Mouse (Mus musculus) megakaryocyte, embryonic 14.5 days (primary cell): Measurements from ENCODE around the gene Ino80.

ENCODE experiments used
- FLI1 ChIP-seq: IDR thresholded peaks from 2 replicates; pipeline ENCODE4 v1.6.1; 2012; ENCODE audit warnings: low read length, inconsistent platforms, mixed read lengths
- GATA1 ChIP-seq: IDR thresholded peaks from 3 replicates; pipeline ENCODE4 v1.6.1; 2012; ENCODE audit warnings: mixed read lengths, low read length, inconsistent platforms, borderline replicate concordance

DNA sequence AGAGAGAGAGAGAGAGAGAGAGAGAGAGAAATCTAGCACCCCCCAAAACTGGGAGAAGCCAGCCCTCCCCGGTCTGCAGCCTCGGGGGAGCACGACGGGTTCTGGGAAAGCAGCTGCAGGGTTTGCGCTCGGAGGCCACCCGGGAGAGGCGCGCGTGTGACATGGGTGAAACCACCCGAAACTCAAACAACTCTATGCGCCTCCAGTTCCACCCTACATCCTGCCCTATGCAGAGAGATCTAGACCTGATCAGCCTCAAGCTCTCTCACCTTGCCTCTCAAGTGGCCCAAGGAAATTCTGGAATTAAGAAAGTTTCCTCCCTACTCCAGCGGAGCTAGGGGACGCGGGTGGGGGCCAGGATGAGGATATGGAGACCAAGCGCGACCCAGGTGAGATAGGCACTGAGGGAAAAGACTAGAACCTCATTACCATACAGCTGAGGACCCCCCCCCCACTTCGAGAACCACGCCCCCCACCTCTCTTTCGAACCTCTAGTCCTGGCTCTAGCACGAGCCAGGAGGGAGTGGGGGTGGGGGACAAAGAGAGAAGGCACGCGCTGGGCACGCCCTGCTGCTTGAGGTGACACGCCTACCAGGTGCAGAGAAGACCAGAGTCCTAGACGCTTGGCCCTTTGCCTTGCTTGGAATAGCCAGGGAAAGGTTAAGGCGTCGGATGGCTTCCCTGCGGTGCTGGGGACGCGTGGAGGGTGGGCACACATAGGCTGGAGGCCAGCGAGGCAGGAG, 152.7 kb downstream of the Ino80 start:
- TF ChIP-seq GATA1 = no peak
- no peak for TF ChIP-seq FLI1
